Mouse (Mus musculus): ENCODE measurements at regions not wholly inside any gene's neighbourhood (a gene's known extent, or its start where the extent isn't known, plus 50 kb on each side); places are given as distances from the start of the nearest gene placed in this dataset.

DNA sequence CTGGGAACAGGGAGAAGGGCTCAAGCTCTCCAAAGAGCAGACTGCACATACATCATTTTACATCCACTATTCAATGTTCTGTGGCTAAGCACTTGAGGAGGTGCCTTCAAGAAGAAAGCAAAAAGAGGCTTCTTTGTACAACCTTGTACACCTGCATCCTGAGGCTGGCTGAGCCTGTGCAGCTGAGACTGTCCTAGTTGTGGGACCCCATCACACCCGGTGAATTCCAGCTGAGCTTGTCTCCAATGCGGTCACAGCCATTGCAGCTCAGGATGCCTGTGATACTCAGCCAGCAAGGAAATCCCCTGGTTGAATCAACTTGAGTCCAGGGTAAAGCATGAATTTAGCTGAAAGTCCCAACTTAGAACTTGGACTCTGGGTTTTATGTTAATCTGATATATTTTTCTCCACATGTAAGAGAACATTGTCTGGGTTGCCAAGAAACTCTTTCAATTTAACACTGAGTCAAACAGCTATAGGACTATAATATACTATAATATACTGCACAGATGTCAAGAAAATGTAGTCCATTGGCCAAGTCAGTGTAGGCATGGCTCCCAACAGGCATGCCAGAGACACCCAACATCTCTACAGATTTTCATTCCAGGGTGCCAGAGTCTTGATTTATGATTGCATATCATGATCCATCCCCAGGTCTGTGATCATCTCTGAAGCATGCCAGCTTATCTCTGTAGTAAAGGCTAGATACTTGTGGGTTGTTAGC lies 599.2 kb downstream of the Pard3 start:
- Histone ChIP-seq H3K4me1 (replicated peaks) (no peaks in the 10 kb centered on the region), H3K27me3 (no peaks in the 10 kb centered on the region), H3K4me3 (replicated peaks) (no peak overlapping the region), H3K27ac (no peak overlapping the region), H3K36me3 (no peaks in the 10 kb centered on the region), H3K4me2 (replicated peaks) (no peak overlapping the region), H3K9ac (replicated peaks) (no peak overlapping the region), H3K9me3 (no peaks in the 10 kb centered on the region)
- ATAC-seq: no peak
- 90% methylated on average over 2 of the region's 2 CpGs for WGBS

DNA sequence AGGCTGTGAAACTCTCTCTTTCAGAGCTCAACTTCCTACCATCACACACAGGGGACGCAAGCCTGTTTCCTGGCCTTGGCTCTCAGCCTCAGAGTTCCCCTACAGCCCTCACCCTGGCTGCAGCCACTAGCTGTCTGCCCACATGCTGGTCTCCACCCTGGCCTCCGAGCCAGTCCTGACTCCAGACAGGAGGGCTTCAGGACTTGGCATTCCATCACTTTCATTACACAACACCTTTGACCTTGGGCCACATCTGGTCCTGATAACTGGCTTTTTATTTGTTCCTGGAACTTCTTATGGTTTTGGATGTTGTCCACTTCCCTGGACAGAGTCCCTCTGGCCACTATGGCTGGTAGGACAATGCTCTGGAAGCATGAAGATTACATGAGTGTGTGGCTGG lies 602.9 kb downstream of the Pard3 start:
- H3K36me3 ChIP-seq: no peaks in the 10 kb centered on the region

GRCm38 (mm10) chr8:127668991-127669390 lies 605.3 kb downstream of the Pard3 start:
- 74% methylated on average over 2 of the region's 2 CpGs for WGBS
- H3K9ac ChIP-seq (replicated peaks): no peak overlapping the region
- H3K36me3 ChIP-seq: no peaks in the 10 kb centered on the region
- no peak overlapping the region for H3K4me2 ChIP-seq (replicated peaks)
- no peak for ATAC-seq
- no peak overlapping the region for H3K27ac ChIP-seq
- H3K27me3 ChIP-seq: no peaks in the 10 kb centered on the region
- no peaks in the 10 kb centered on the region for H3K4me1 ChIP-seq (replicated peaks)
- no peak overlapping the region for H3K4me3 ChIP-seq (replicated peaks)
- no peaks in the 10 kb centered on the region for H3K9me3 ChIP-seq

More for the DNA sequence above, 602.9 kb downstream of the Pard3 start:
- ATAC-seq: no peak
- no peaks in the 10 kb centered on the region for H3K4me1 ChIP-seq (replicated peaks)
- no peak overlapping the region for H3K4me3 ChIP-seq (replicated peaks)
- H3K27me3 ChIP-seq: no peaks in the 10 kb centered on the region
- H3K9me3 ChIP-seq: no peaks in the 10 kb centered on the region
- no peak overlapping the region for H3K9ac ChIP-seq (replicated peaks)
- no peak overlapping the region for H3K4me2 ChIP-seq (replicated peaks)
- no peak overlapping the region for H3K27ac ChIP-seq
- 90% methylated on average over 2 of the region's 2 CpGs for WGBS

DNA sequence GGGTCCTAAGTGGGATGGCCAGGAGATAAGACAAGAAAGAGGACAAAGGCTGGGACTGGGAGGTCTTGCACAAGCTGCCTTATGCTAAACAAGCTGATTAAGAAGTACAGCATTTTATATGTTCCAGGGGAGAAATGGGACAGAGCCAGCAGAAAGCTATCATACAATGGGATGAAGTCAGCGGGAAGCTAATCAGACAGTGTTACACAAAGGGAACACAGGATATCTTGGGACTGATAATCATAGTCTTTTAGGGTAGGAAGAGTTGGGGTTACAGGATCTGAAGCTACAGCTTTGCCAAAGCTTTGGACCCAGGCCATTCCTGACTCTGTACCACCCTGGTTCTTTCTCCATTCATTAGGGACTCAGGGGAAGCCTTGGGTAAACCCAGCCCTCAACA lies 610.4 kb downstream of the Pard3 start:
- no peaks in the 10 kb centered on the region for H3K4me1 ChIP-seq (replicated peaks)

GRCm38 (mm10) chr8:127675377-127675776 lies 611.7 kb downstream of the Pard3 start:
- ATAC-seq: no peak
- H3K4me2 ChIP-seq (replicated peaks): no peak overlapping the region
- 86% methylated on average over 4 of the region's 4 CpGs for whole genome bisulfite sequencing
- H3K27ac ChIP-seq: no peak overlapping the region
- no peaks in the 10 kb centered on the region for H3K9me3 ChIP-seq
- no peak overlapping the region for H3K9ac ChIP-seq (replicated peaks)
- no peaks in the 10 kb centered on the region for H3K36me3 ChIP-seq
- 0 out of 2 replicates have a peak, but pooled peaks cover 2% of the 10 kb centered on the region for H3K27me3 ChIP-seq
- H3K4me1 ChIP-seq (replicated peaks): no peaks in the 10 kb centered on the region
- H3K4me3 ChIP-seq (replicated peaks): no peak overlapping the region

More for the DNA sequence above, 610.4 kb downstream of the Pard3 start:
- no peaks in the 10 kb centered on the region for H3K9me3 ChIP-seq
- H3K4me2 ChIP-seq (replicated peaks): no peak overlapping the region
- no peak overlapping the region for H3K27ac ChIP-seq
- no peaks in the 10 kb centered on the region for H3K27me3 ChIP-seq
- ATAC-seq: no peak
- no peak overlapping the region for H3K9ac ChIP-seq (replicated peaks)
- no peaks in the 10 kb centered on the region for H3K36me3 ChIP-seq
- H3K4me3 ChIP-seq (replicated peaks): no peak overlapping the region
- WGBS: 88% methylated on average over 1 of the region's 1 CpGs

DNA sequence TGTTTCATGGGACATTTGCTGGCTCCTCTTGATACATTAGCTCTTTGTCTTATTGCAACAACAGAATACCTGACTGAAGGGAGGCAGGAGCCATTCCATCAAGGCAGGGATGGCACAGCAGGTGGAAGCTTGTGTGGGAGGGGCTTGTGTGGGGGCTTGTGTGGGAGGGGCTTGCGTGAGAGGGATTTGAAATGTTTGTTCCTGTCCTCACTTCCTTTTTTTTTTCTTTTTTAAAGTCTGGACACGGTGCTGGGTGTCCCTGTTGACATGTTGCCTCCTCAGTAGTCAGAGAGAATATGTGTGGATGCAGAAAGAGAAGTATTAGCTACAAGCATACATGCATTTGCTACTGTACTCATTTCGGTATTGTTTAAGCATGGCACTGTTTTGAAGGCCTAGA lies 616.5 kb downstream of the Pard3 start:
- H3K4me1 ChIP-seq (replicated peaks): no peaks in the 10 kb centered on the region
- no peak overlapping the region for H3K27ac ChIP-seq
- no peaks in the 10 kb centered on the region for H3K36me3 ChIP-seq
- WGBS: 81% methylated on average over 3 of the region's 3 CpGs
- no peak overlapping the region for H3K9ac ChIP-seq (replicated peaks)
- H3K9me3 ChIP-seq: no peaks in the 10 kb centered on the region
- H3K4me3 ChIP-seq (replicated peaks): no peak overlapping the region
- no peak for ATAC-seq
- no peak overlapping the region for H3K4me2 ChIP-seq (replicated peaks)
- H3K27me3 ChIP-seq: 0 out of 2 replicates have a peak, but pooled peaks cover 2% of the 10 kb centered on the region

- H3K36me3 ChIP-seq: no peaks in the 10 kb centered on the region
- no peak overlapping the region for H3K9ac ChIP-seq (replicated peaks)
- H3K27me3 ChIP-seq: 0 out of 2 replicates have a peak, but pooled peaks cover 2% of the 10 kb centered on the region
- no peaks in the 10 kb centered on the region for H3K9me3 ChIP-seq
- ATAC-seq: no peak
- H3K4me2 ChIP-seq (replicated peaks): no peak overlapping the region
- H3K4me1 ChIP-seq (replicated peaks): no peaks in the 10 kb centered on the region
- no peak overlapping the region for H3K4me3 ChIP-seq (replicated peaks)
- 62% methylated on average over 5 of the region's 5 CpGs for WGBS
- H3K27ac ChIP-seq: no peak overlapping the region
These were observed 620.5 kb downstream of the Pard3 start for GRCm38 (mm10) chr8:127684213-127684612.

- Histone ChIP-seq H3K9ac (replicated peaks) (no peak overlapping the region), H3K4me3 (replicated peaks) (no peak overlapping the region), H3K4me1 (replicated peaks) (no peaks in the 10 kb centered on the region), H3K4me2 (replicated peaks) (no peak overlapping the region), H3K36me3 (no peaks in the 10 kb centered on the region), H3K9me3 (no peaks in the 10 kb centered on the region), H3K27ac (no peak overlapping the region), H3K27me3 (no peaks in the 10 kb centered on the region)
- 85% methylated on average over 4 of the region's 4 CpGs for WGBS
- ATAC-seq: no peak
These were observed 627.1 kb downstream of the Pard3 start for GRCm38 (mm10) chr8:127690792-127691191.

GRCm38 (mm10) chr8:127698404-127698803 lies 634.7 kb downstream of the Pard3 start:
- no peak overlapping the region for H3K4me3 ChIP-seq (replicated peaks)
- WGBS: 87% methylated on average over 4 of the region's 4 CpGs
- H3K36me3 ChIP-seq: no peaks in the 10 kb centered on the region
- ATAC-seq: no peak
- H3K27me3 ChIP-seq: no peaks in the 10 kb centered on the region
- no peak overlapping the region for H3K4me2 ChIP-seq (replicated peaks)
- no peak overlapping the region for H3K27ac ChIP-seq
- H3K9ac ChIP-seq (replicated peaks): no peak overlapping the region
- H3K4me1 ChIP-seq (replicated peaks): no peaks in the 10 kb centered on the region
- no peaks in the 10 kb centered on the region for H3K9me3 ChIP-seq

DNA sequence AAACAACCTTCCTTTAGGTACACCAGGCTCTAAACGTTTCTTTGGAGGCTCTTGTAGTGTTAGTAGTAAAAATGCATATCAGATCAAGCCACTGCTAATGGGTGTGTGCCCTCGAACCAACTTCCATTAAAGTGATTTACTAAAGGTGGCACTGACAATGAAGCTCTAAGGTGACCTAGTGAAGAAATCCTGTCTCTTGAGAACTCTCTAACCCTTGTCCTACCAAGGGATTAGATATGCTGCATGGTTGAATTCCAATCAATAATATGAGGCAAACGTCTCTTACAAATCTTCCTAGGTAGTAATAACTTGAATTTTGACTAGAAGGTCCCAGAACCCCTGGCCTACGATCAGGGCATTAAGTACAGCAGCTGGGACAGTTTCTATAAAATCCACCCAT lies 640.7 kb downstream of the Pard3 start:
- 76% methylated on average over 4 of the region's 4 CpGs for WGBS
- Histone ChIP-seq H3K9ac (replicated peaks) (no peak overlapping the region), H3K4me1 (replicated peaks) (0 out of 2 replicates have a peak, but pooled peaks cover 6% of the 10 kb centered on the region), H3K4me3 (replicated peaks) (no peak overlapping the region), H3K27me3 (no peaks in the 10 kb centered on the region), H3K27ac (no peak overlapping the region), H3K4me2 (replicated peaks) (no peak overlapping the region), H3K9me3 (no peaks in the 10 kb centered on the region), H3K36me3 (no peaks in the 10 kb centered on the region)
- ATAC-seq: no peak

- H3K27ac ChIP-seq: no peak overlapping the region
- H3K36me3 ChIP-seq: no peaks in the 10 kb centered on the region
- H3K9ac ChIP-seq (replicated peaks): no peak overlapping the region
- peak; percentile 43; the same call in 1 of the 2 replicates for ATAC-seq
- no peak overlapping the region for H3K4me2 ChIP-seq (replicated peaks)
- no peaks in the 10 kb centered on the region for H3K27me3 ChIP-seq
- H3K9me3 ChIP-seq: no peaks in the 10 kb centered on the region
- H3K4me1 ChIP-seq (replicated peaks): 0 out of 2 replicates have a peak, but pooled peaks cover 6% of the 10 kb centered on the region
- 47% methylated on average over 16 of the region's 16 CpGs for WGBS
- no peak overlapping the region for H3K4me3 ChIP-seq (replicated peaks)
These were observed 642.5 kb downstream of the Pard3 start for GRCm38 (mm10) chr8:127706051-127706835.

- Histone ChIP-seq H3K4me3 (replicated peaks) (no peak overlapping the region), H3K9ac (replicated peaks) (no peak overlapping the region), H3K4me2 (replicated peaks) (no peak overlapping the region), H3K27ac (no peak overlapping the region), H3K4me1 (replicated peaks) (0 out of 2 replicates have a peak, but pooled peaks cover 6% of the 10 kb centered on the region), H3K9me3 (no peaks in the 10 kb centered on the region), H3K36me3 (no peaks in the 10 kb centered on the region), H3K27me3 (no peaks in the 10 kb centered on the region)
- 96% methylated on average over 5 of the region's 5 CpGs for WGBS
- no peak for ATAC-seq
These were observed 645.7 kb downstream of the Pard3 start for GRCm38 (mm10) chr8:127709439-127709838.

Data from midbrain, embryonic 13.5 days (tissue).